Mouse (Mus musculus): ENCODE data around the gene Rgma.

GRCm38 (mm10) chr7:73463546-73463945 lies 88.2 kb downstream of the Rgma start:
- no peak for TF ChIP-seq CTCF (IDR thresholded peaks at IDR 0.05; ENCODE audit: control insufficient read depth, insufficient read depth, insufficient replicate concordance, low read depth, low read length)
- TF ChIP-seq POLR2A (IDR thresholded peaks at IDR 0.05; ENCODE audit: control insufficient read depth, low read depth, low read length) = no peak
